In genomic region chr4:62398956-62399355, GRCm38 (mm10) we compare ENCODE assay signal across 19 mouse cellular contexts. TPM values are rescaled to one million over a fixed set of nuclear protein-coding genes. Genes with fewer than 3 reads are reported as not detected.
DNase-seq lines count a peak whose midpoint lies in the region; ATAC-seq and TF ChIP-seq lines count a peak whose summit lies in the region.
"Had no signal": no experiment of that assay in that cellular context is flagged by ENCODE, and none has a peak within 500 bp of the region (broad histone marks: within the 10 kb centered on the region; RNA-seq: fewer than 3 reads in every experiment).

No protein-coding gene starts in this region.

- TF ChIP-seq CTCF in lung, adult 2 months (IDR thresholded peaks at IDR 0.05; ENCODE audit: insufficient read depth, low read length) = no peak

- ATAC-seq in hindbrain, embryonic 14.5 days (ENCODE audit: low FRiP score) = no peak
- ATAC-seq: intestine, embryonic 15.5 days had no signal

- H3K9me3 ChIP-seq in hindbrain, embryonic 14.5 days (ENCODE audit: control insufficient read depth, low read length) = no peaks in the 10 kb centered on the region
- H3K9me3 ChIP-seq: hindbrain, embryonic 10.5 days; intestine, embryonic 15.5 days; megakaryocyte, embryonic 14.5 days; neural tube, embryonic 13.5 days had no signal

- peaks cover 85% of the 10 kb centered on the region for H3K36me3 ChIP-seq in hindbrain, embryonic 14.5 days (replicated peaks; ENCODE audit: control insufficient read depth, insufficient read depth)

- no peak overlapping the region for H3K4me2 ChIP-seq in hindbrain, embryonic 14.5 days (replicated peaks)
- H3K4me2 ChIP-seq: intestine, embryonic 15.5 days; lung, embryonic 14.5 days; neural tube, embryonic 13.5 days had no signal

- TF ChIP-seq POLR2A in lung, adult 2 months (IDR thresholded peaks at IDR 0.05; ENCODE audit: borderline replicate concordance, extremely low read depth, low read depth, low read length) = no peak

- peaks cover 5% of the 10 kb centered on the region; the same call in 1 of the 2 replicates for H3K4me1 ChIP-seq in lung, adult 2 months (ENCODE audit: control insufficient read depth, insufficient read depth, low read length)
- H3K4me1 ChIP-seq in hindbrain, embryonic 14.5 days (replicated peaks; ENCODE audit: control insufficient read depth, insufficient read depth, low read length) = no peaks in the 10 kb centered on the region
- H3K4me1 ChIP-seq: hindbrain, embryonic 10.5 days; intestine, embryonic 15.5 days had no signal

- no peak overlapping the region for H3K4me3 ChIP-seq in lung, adult 2 months (replicated peaks; ENCODE audit: extremely low read depth, low read depth, low read length)
- H3K4me3 ChIP-seq in hindbrain, embryonic 14.5 days (replicated peaks; ENCODE audit: low read length) = no peak overlapping the region
- H3K4me3 ChIP-seq: hindbrain, embryonic 10.5 days; intestine, embryonic 15.5 days; megakaryocyte, embryonic 14.5 days; neural tube, embryonic 13.5 days had no signal

- DNase-seq in heart, adult 11 months = peak; percentile 88
- no peak for DNase-seq in heart, postnatal 4 days
- peak; percentile 23 for DNase-seq in lung, postnatal 10 days
- DNase-seq in lung, adult 2 months = no peak
- DNase-seq in adrenal gland, adult 8-10 months = peak; percentile 40
- no peak for DNase-seq in hindbrain, embryonic 14.5 days (ENCODE audit: low spot score)
- no peak for DNase-seq in kidney, postnatal 4 days
- DNase-seq: cerebellum, adult 18-20 months; kidney, postnatal 10 days; liver; lung, embryonic 14.5 days; thymus, postnatal 25 days had no signal

- no peak overlapping the region for H3K9ac ChIP-seq in hindbrain, embryonic 14.5 days
- H3K9ac ChIP-seq: intestine, embryonic 15.5 days; lung, embryonic 14.5 days; neural tube, embryonic 13.5 days had no signal

- no peaks in the 10 kb centered on the region for H3K27me3 ChIP-seq in hindbrain, embryonic 14.5 days (ENCODE audit: control insufficient read depth, insufficient read depth, low read length)
- H3K27me3 ChIP-seq: intestine, embryonic 15.5 days; megakaryocyte, embryonic 14.5 days; neural tube, embryonic 13.5 days had no signal

- WGBS in lung, adult 2 months = 65% methylated on average over 3 of the region's 3 CpGs
- 93% methylated on average over 3 of the region's 3 CpGs for WGBS in hindbrain, embryonic 14.5 days

- no peak overlapping the region for H3K27ac ChIP-seq in hindbrain, embryonic 14.5 days
- H3K27ac ChIP-seq: hindbrain, embryonic 10.5 days; intestine, embryonic 15.5 days; neural tube, embryonic 13.5 days; stomach, postnatal 0 days had no signal

RNA-seq across cellular contexts. Expression of gene Cdc26, which starts 9.5 kb away (rescaled TPM):
- total RNA-seq in heart, postnatal 4 days (2021) = 10 to 100 TPM; 58.0 to 61.1 TPM
- 20.9 and 31.5 TPM in 2 replicates for polyA plus RNA-seq in lung, adult 2 months (2012; rRNA removed)
- total RNA-seq in adrenal gland, adult 8-10 months (2022) = 10 to 100 TPM; 74.3 to 90.8 (median 78.5) TPM
- polyA plus RNA-seq in hindbrain, embryonic 14.5 days (2014; fragmentation: Nextera tagmentation; extraction: Ambion mirVana) = 83.1 and 95.1 TPM in 2 replicates

RNA-seq across cellular contexts. Expression of gene Prpf4, which starts 9.6 kb away (rescaled TPM):
- total RNA-seq in heart, postnatal 4 days (2021) = 10 to 100 TPM; 12.5 to 14.2 TPM
- polyA plus RNA-seq in lung, adult 2 months (2012; rRNA removed) = 6.3 and 7.9 TPM in 2 replicates
- total RNA-seq in adrenal gland, adult 8-10 months (2022) = 10 to 100 TPM; 28.6 to 37.7 (median 31.1) TPM
- 15.0 and 16.1 TPM in 2 replicates for polyA plus RNA-seq in hindbrain, embryonic 14.5 days (2014; fragmentation: Nextera tagmentation; extraction: Ambion mirVana)

RNA-seq across cellular contexts. Expression of gene Rnf183, which starts 36.1 kb away (rescaled TPM):
- not detected for total RNA-seq in heart, postnatal 4 days (2021)
- 1.0 and 1.7 TPM in 2 replicates for polyA plus RNA-seq in lung, adult 2 months (2012; rRNA removed)
- total RNA-seq in adrenal gland, adult 8-10 months (2022) = 1 to 10 TPM in 2 of 4 experiments, under 1 TPM in 1, not detected in 1; 0.21 to 2.4 (median 1.2) TPM
- polyA plus RNA-seq in hindbrain, embryonic 14.5 days (2014; fragmentation: Nextera tagmentation; extraction: Ambion mirVana) = not detected in 2 replicates
- total RNA-seq: granulocyte monocyte progenitor cell, adult 5-6 weeks had no signal
- polyA plus RNA-seq: hindbrain, embryonic 10.5 days; intestine, embryonic 15.5 days; lung, embryonic 14.5 days; spleen, adult 2 months had no signal

RNA-seq across cellular contexts. Expression of gene Slc31a1, which starts 38.4 kb away (rescaled TPM):
- total RNA-seq in heart, postnatal 4 days (2021) = 10 to 100 TPM; 31.5 to 34.7 TPM
- polyA plus RNA-seq in lung, adult 2 months (2012; rRNA removed) = 23.2 and 29.3 TPM in 2 replicates
- 10 to 100 TPM; 44.5 to 59.7 (median 49.9) TPM for total RNA-seq in adrenal gland, adult 8-10 months (2022)
- polyA plus RNA-seq in hindbrain, embryonic 14.5 days (2014; fragmentation: Nextera tagmentation; extraction: Ambion mirVana) = 47.1 and 48.9 TPM in 2 replicates

RNA-seq across cellular contexts. Expression of gene Fkbp15, which starts 38.6 kb away (rescaled TPM):
- total RNA-seq in heart, postnatal 4 days (2021) = 10 to 100 TPM; 26.5 to 28.1 TPM
- polyA plus RNA-seq in lung, adult 2 months (2012; rRNA removed) = 35.6 and 41.5 TPM in 2 replicates
- 10 to 100 TPM; 35.0 to 56.7 (median 46.2) TPM for total RNA-seq in adrenal gland, adult 8-10 months (2022)
- polyA plus RNA-seq in hindbrain, embryonic 14.5 days (2014; fragmentation: Nextera tagmentation; extraction: Ambion mirVana) = 23.5 and 24.3 TPM in 2 replicates

Comparison
In these comparisons a context has a peak if more than half of its experiments do, and no peak if none do; other contexts are left out.
1. DNase-seq: peak in heart, adult 11 months (single experiment), lung, postnatal 10 days (single experiment) and adrenal gland, adult 8-10 months (single experiment); none in heart, postnatal 4 days (single experiment), lung, adult 2 months (single experiment), hindbrain, embryonic 14.5 days (single experiment) and kidney, postnatal 4 days (0 of 2).